Mouse (Mus musculus) Patski (cell line): ENCODE data around the gene Gm11096. TPM values are rescaled to one million over a fixed set of nuclear protein-coding genes. Genes with fewer than 3 reads are reported as not detected.

Source experiments
- ATAC-seq: fragments of 100-300 bp; one replicate; pipeline ENCODE4 v1.8.0; 2021
- CTCF ChIA-PET: fragments of 350-600 bp; sonication (Branson Sonifier 250); formaldehyde crosslinking; loops from one replicate; lab custom pipeline; 2022; ENCODE audit warnings: inconsistent platforms; lab: Charles Lee
- POLR2A ChIA-PET: fragments of 350-600 bp; sonication (Branson Sonifier 250); formaldehyde crosslinking; loops from one replicate; lab custom pipeline; 2022; ENCODE audit warnings: antibody characterized with exemption, inconsistent platforms; lab: Charles Lee
- DNase-seq: peaks from one replicate; pipeline ENCODE4 v3.0.0-alpha.2; 2011; ENCODE audit warnings: low read depth, low spot score
- H3K27me3 ChIP-seq: fragments of 371-371 bp; one replicate; pipeline ENCODE4 v1.5.1; 2021
- CTCF ChIP-seq: fragments of 100-300 bp; IDR thresholded peaks from one replicate; pipeline ENCODE4 v1.5.1; 2021
- in situ Hi-C: fragments of 300-500 bp; cut with MboI; formaldehyde crosslinking; loops from 3 replicates; pipeline ENCODE4 v1.11.1; 2018; ENCODE audit warnings: low pct_unique_long_range_greater_than_20kb, mixed read lengths
- polyA plus RNA-seq: library from polyadenylated mRNA; unstranded; gene quantifications from one replicate; pipeline ENCODE4 v1.2.3, GENCODE M21; 2021

The Gm11096 gene
- polyA plus RNA-seq, 1 experiment from 2014 or later = not detected

- POLR2A ChIA-PET = no interaction called here
- TF ChIP-seq CTCF = no peak
- in situ Hi-C loops = no loop called here
- peaks cover 4% of the 10 kb centered on the region for H3K27me3 ChIP-seq
- ATAC-seq (no peak), DNase-seq (no peak)
- CTCF ChIA-PET = interaction anchor here (0.6 kb wide), 1 partner anchor 13 kb away, joined by 3 read pairs; no protein-coding TSS in a partner anchor
These were observed 39.0 kb downstream of the Gm11096 start for GRCm38 (mm10) chr17:81480351-81481161.

DNA sequence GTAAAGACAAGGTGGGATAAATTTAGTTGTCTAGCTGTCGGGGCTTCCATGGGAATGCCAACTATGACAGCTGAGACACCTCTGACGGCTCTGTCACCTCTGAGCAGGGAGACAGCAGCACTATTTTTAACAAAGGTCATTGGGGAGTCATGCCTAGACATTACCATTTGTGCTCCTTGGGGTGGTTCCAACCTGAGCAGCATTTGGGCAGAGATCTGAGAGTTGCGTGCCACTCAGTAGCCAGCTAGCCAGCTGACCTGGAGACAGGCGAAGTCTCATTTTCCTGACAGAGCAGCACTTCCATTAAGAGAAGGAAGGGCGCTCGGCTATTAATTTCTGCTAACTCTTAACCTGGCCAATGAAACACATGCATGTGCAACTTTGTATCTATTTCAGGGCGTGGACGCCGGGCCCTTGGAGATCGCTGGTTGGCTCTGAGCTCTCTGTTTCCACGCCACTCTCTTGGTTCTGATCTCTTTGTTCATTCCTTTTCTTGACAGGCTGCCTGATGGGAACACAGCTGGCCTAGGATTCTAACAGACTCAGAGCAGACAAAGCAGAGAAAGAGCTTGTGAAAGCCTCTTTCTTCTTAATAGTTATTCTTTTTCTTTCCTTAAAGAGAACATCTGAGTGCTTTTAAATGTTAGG, 40.4 kb downstream of the Gm11096 start:
- ChIA-PET CTCF (no interaction called here), POLR2A (no interaction called here)
- in situ Hi-C loops = no loop called here
- DNase-seq (no peak), ATAC-seq (no peak)
- TF ChIP-seq CTCF = no peak
- peaks cover 4% of the 10 kb centered on the region for H3K27me3 ChIP-seq

GRCm38 (mm10) chr17:81486388-81486787, 44.8 kb downstream of the Gm11096 start:
- in situ Hi-C loops = no loop called here
- H3K27me3 ChIP-seq = peaks cover 4% of the 10 kb centered on the region
- DNase-seq (no peak), ATAC-seq (no peak)
- no peak for TF ChIP-seq CTCF
- ChIA-PET CTCF (no interaction called here), POLR2A (no interaction called here)
